Mouse (Mus musculus) ES-E14 (cell line): ENCODE data around the gene Mettl21c.

Source experiments
- CHD2 ChIP-seq: IDR thresholded peaks from 2 replicates; pipeline ENCODE4 v1.6.1; 2014; ENCODE audit warnings: mild to moderate bottlenecking, low read depth, low read length, inconsistent platforms
- HCFC1 ChIP-seq: IDR thresholded peaks from 2 replicates; pipeline ENCODE4 v1.6.1; 2012; ENCODE audit warnings: low read length, inconsistent platforms, borderline replicate concordance; ENCODE audit not compliant: insufficient read depth
- MAFK ChIP-seq: IDR thresholded peaks from 2 replicates; pipeline ENCODE4 v1.6.1; 2014; ENCODE audit warnings: mild to moderate bottlenecking, low read depth, low read length, inconsistent platforms; ENCODE audit not compliant: insufficient read depth
- ZC3H11A ChIP-seq: IDR thresholded peaks from 2 replicates; pipeline ENCODE4 v1.6.1; 2012; ENCODE audit warnings: low read depth, mild to moderate bottlenecking, inconsistent platforms, low read length, borderline replicate concordance
- ZNF384 ChIP-seq: IDR thresholded peaks from 2 replicates; pipeline ENCODE4 v1.6.1; 2012; ENCODE audit warnings: low read depth, low read length, inconsistent platforms

GRCm38 (mm10) chr1:44022656-44023055 lies 2.8 kb upstream of the Mettl21c start:
- TF ChIP-seq ZC3H11A (no peak), HCFC1 (no peak), MAFK (no peak), CHD2 (no peak), ZNF384 (no peak)
